Mouse (Mus musculus) testis, adult 2 months (tissue): Measurements from ENCODE around the gene Fst.

ENCODE experiments used
- CTCF ChIP-seq: fragments of 200-500 bp; IDR thresholded peaks from 2 replicates; pipeline ENCODE4 v1.5.1; 2012; ENCODE audit warnings: low read depth, mild to moderate bottlenecking, inconsistent platforms, low read length, moderate library complexity; ENCODE audit not compliant: control insufficient read depth, insufficient read depth, insufficient replicate concordance
- POLR2A ChIP-seq: fragments of 200-500 bp; IDR thresholded peaks from 2 replicates; pipeline ENCODE4 v1.6.1; 2012; ENCODE audit warnings: low read depth, mild to moderate bottlenecking, inconsistent platforms, low read length, moderate library complexity; ENCODE audit not compliant: control insufficient read depth

DNA sequence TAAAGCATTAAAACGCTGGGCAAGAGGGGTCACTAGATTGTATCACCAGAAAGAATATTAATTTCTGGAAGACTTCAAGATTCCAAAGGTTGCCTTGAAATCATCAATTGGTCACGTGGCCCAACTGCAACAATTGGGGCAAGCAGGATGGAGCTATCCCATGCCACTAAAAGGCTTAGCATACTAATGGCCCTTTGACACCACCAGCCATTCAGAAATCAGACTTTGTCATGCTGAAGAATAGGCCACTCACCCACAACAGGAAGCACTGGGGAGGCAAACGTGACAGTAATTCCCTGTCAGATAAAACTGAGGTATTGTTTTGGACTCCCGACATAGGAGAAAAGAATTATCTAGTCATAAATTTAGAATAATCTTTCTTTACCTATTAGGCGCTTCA lies 52.3 kb downstream of the Fst start:
- no peak for TF ChIP-seq CTCF
- no peak for TF ChIP-seq POLR2A
